Mouse (Mus musculus): Measurements from ENCODE around the gene Nectin2. TPM values are rescaled to one million over a fixed set of nuclear protein-coding genes. Genes with fewer than 3 reads are reported as not detected.
"Not testable (repeated sequence)": the region's sequence is repeated elsewhere in the genome, so short reads cannot be mapped to it uniquely, and the experiment has no call there.

Gene Nectin2
- 90.1 and 94.7 TPM in 2 replicates for total RNA-seq (2021)
- long read RNA-seq, experiment 1, transcript Nectin2-201 (9 exons, 2,735 nt): minor isoform, 36 of 142 reads
- long read RNA-seq, experiment 1, transcript Nectin2-202 (6 exons, 1,955 nt): major isoform, 88 of 142 reads
- long read RNA-seq, experiment 1, partial matches to known transcripts: 7 of 142 reads
- long read RNA-seq, experiment 1, other reads (novel, unspliced or antisense): 11 of 142 reads
- long read RNA-seq, experiment 2, transcript Nectin2-201 (9 exons, 2,735 nt): minor isoform, 36 of 130 reads
- long read RNA-seq, experiment 2, transcript Nectin2-202 (6 exons, 1,955 nt): major isoform, 79 of 130 reads
- long read RNA-seq, experiment 2, partial matches to known transcripts: 9 of 130 reads
- long read RNA-seq, experiment 2, other reads (novel, unspliced or antisense): 6 of 130 reads

- DNase-seq: peak; percentile 97
Observed at GRCm38 (mm10) chr7:19750217-19751069, at the start of gene Nectin2. Gene Nectin2, minus strand, starts transcription at chr7:19750483.

DNA sequence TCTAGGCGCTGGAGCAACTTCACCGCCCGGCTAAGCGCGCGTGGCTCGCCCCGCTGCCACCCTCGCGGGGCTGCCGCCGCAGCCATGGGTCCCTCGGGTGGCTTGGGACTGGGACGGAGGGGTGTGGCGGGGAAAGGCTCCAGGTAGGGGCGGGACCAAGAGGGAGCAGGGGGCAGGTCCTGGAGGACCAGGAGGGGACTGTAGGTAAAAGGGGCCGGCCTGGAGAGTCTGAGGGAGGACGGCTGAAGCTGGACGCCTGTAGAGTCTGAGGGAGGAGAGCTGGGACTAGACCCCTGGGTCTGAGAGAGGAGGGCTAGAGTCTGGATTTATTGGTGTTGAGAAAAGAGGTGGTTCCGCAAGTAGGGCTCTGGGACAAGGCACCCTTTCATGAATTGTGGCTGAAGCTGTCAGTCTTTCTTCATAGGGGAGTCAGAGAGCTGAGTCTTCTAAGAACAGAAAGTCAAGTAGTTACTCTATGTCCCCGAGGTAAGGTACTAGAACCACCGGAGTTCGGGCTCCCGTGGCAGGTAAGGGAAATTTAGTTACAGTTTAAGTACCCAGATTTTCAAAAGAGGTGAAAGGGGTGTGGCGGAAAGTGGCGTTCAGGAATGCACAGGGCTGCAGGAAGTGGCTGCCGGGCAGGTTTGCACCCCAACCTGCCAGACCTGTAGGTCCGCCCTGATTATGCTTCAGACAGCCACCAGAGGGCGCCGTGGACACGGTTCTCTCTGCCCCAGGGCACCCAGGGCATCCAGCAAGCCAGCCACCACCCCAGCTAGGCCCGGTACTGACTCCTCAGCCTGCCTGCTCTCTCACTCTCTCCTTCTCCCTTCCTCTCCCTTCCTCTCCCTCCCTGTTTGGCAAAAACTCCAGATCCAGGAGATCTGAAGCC, 46.7 kb upstream of the Nectin2 start, which contains the start of gene Cblc:
Cblc (minus strand) TSS at position 113 of the 892 bp plus-strand sequence.
- DNase-seq: peak; percentile 92

- DNase-seq: no peak
Observed at GRCm38 (mm10) chr7:19796254-19796653, 46.0 kb upstream of the Nectin2 start.

DNA sequence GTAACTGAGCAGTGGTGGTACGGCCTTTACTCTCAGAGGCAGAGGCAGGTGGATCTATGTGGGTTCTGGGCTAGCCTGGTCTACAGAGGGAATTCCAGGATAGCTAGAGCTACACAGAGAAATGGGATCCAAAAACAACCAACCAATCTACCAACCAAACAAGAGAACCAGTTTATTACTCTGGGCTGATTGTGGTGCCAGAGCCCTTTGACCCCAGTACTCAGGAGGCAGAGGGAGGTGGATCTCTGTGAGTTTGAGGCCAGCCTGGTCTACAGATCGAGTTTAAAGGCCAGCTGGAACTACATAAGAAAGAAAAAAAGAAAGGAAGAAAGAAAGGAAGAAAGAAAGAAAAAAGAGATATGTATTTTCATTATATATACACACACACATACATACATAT, 45.0 kb upstream of the Nectin2 start:
- DNase-seq: no peak

DNA sequence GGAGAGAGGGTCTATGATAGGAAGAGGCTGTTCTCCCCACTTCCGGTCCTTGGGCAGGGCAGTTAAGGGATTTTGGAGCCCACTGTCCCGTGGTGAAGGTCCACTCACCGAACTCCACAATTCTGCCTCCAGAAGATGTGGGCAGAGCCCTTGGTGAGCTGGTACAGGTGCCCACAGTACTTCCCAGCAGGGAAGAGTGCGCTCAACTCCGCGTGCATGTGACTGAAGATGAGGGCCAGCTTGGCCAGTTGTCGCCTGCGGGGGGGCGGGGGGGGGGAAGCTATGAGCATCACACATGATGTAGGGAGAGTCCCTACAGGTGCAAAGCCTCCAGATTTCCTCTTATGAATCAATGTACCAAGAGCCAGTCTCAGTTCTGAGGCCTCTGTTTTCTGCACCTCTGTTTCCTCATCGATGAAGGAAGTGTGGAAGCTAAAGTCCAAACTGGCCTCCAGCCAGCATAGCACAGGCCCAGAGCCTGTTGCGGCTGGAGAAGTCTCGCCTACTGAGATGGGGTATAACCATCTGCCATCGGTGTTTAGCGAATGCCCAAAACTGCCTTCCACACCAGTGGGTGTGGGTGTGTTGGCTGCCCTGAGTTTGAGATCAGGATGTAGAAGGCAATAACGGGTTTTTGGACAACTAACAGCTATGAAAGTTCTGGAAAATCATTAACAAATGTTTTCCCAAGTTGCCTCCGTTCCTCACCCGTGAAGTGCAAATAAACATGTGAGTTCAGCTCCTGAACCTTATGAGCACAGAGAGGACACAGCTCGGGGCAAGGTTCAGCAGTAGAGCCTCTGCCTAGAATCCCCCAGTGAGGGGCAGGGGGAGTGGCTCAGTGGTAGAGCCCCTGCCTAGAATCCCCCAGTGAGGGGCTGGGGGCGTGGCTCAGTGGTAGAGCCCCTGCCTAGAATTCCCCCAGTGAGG, 42.7 kb upstream of the Nectin2 start:
- DNase-seq: no peak

DNA sequence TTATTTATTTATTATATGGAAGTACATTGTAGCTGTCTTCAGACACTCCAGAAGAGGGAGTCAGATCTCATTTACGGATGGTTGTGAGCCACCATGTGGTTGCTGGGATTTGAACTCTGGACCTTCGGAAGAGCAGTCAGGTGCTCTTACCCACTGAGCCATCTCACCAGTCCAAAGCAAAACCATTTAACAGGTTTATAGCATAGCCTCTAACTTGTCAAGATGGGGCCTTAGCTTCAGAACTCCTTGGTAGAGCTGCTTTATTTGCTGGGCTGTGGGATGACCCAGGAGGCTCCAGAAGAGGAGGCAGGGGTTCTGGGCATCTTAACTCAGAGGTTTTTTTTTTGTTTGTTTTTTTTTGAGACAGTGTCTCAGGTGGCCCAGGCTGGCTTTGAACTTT, 41.2 kb upstream of the Nectin2 start:
- DNase-seq: not testable (repeated sequence)

GRCm38 (mm10) chr7:19789904-19790347, 39.6 kb upstream of the Nectin2 start:
- peak; percentile 96 for DNase-seq

- DNase-seq: no peak
Observed at GRCm38 (mm10) chr7:19785874-19786458, 35.7 kb upstream of the Nectin2 start.

DNA sequence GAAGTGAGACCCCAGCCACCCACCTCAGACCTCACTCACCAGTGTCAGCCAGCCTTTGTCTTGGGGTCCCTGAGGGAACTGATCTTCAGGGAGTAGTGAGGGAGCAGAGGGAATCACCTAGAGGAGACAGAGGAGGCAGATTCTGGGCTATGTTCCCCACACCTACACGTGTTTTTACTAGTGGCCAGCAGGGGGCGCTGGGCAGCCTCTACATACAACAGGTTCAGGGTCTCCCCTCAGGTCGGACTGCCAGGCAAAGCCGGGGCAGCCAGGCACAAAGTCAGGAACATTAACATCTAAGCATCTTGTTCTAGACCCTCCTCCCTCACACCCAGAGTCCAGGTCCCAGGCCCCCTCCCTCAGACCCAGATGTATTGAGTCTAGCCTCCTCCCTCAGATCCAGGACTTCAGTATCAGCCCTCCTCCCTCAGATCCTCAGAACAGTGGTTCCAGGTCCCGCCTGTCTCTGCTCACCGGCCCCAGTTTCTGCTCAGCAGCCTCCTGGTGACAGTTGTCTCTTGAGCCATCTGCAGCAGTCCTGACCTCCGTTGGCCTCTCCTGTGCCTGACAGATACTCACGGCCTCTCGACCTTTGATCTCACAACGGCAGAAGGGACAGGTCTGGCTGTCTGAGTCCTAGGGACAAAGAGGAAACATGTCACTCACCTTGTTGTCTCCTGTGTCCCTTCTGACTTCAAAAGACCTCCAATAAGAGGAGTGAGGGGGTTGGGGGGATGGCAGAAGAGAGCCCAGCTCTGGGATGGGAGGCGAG, 34.7 kb upstream of the Nectin2 start:
- peak; percentile 33 for DNase-seq

- DNase-seq: peak; percentile 39
Observed at GRCm38 (mm10) chr7:19783630-19784029, 33.3 kb upstream of the Nectin2 start.

DNA sequence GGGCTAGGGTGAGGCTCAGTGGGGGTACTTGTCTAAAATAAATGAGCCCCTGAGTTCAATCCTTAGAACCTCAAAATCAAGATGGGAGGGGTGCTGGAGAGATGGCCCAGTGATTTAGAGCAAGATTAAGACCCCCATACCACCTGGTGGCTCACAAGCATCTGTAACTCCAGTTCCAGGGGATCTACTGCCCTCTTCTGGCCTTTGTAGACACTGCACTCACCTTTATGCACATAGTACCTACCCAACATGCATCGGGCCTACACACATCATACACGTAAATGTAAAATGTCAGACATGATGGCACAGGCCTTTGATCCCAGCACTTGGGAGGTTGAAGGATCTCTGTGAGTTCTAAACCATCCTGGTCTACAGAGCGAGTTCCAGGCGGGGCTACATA, 32.4 kb upstream of the Nectin2 start:
- peak; percentile 67 for DNase-seq

DNA sequence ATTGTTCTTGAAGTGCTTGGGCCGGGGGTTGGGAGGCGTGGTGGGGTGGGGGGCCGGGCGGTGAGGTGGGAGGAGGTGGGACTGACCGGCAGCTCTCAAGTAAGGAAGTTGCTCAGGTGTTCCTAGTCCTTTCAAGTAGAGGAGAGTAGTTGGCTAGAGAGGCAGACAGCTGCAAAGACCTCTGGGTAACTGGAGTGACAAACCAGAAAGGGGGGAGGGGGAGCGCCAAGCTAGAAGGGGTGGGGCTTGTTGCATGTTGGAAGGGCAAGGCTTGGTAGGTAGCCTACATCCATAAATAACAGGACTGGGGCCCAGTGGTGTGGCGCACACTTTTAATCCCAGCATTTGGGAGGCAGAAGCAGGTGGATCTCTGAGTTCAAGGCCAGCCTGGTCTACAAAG, 31.5 kb upstream of the Nectin2 start:
- no peak for DNase-seq

- DNase-seq: no peak
Observed at GRCm38 (mm10) chr7:19779903-19780302, 29.6 kb upstream of the Nectin2 start.

- no peak for DNase-seq
Observed at GRCm38 (mm10) chr7:19778645-19779044, 28.4 kb upstream of the Nectin2 start.

- no peak for DNase-seq
Observed at GRCm38 (mm10) chr7:19777049-19777723, 26.9 kb upstream of the Nectin2 start.

- DNase-seq: no peak
Observed at GRCm38 (mm10) chr7:19771682-19772081, 21.4 kb upstream of the Nectin2 start.

GRCm38 (mm10) chr7:19770984-19771391, 20.7 kb upstream of the Nectin2 start, which contains the start of gene Bcam:
Gene Bcam, minus strand, starts transcription at chr7:19771016.
- DNase-seq: no peak

GRCm38 (mm10) chr7:19770375-19770754, 20.1 kb upstream of the Nectin2 start:
- DNase-seq: peak; percentile 92
